In genomic region chr3:153085096-153085788, GRCm38 (mm10) we compare ENCODE assay signal across 9 mouse cellular contexts.
A peak's percentile ranks its signal among the peaks of the same experiment; 100 is the strongest.
DNase-seq lines count a peak whose midpoint lies in the region; ATAC-seq and TF ChIP-seq lines count a peak whose summit lies in the region.
"Had no signal": no experiment of that assay in that cellular context is flagged by ENCODE, and none has a peak within 500 bp of the region (broad histone marks: within the 10 kb centered on the region; RNA-seq: fewer than 3 reads in every experiment).

No protein-coding gene starts in this region.

- ATAC-seq in embryonic facial prominence, embryonic 11.5 days (replicated peaks; ENCODE audit: insufficient number of reproducible peaks, low FRiP score, low TSS enrichment, low read depth): peak; percentile 58; the same call in 1 of the 2 replicates
- ATAC-seq in megakaryocyte-erythroid progenitor cell, adult 5-6 weeks (replicated peaks; ENCODE audit: low FRiP score, low TSS enrichment, poor library complexity, severe bottlenecking): no peak

- H3K27ac ChIP-seq in embryonic facial prominence, embryonic 11.5 days (replicated peaks; ENCODE audit: low read depth, low read length): peak overlapping the region; percentile 43; the same call in 1 of the 2 replicates

- no peak for TF ChIP-seq CTCF in E14TG2a.4 (conservative IDR thresholded peaks at IDR 0.05; ENCODE audit: low read length)

- no peaks in the 10 kb centered on the region for H3K36me3 ChIP-seq in E14TG2a.4 (ENCODE audit: insufficient read depth, low read length)
- H3K36me3 ChIP-seq in embryonic facial prominence, embryonic 11.5 days (replicated peaks; ENCODE audit: control insufficient read depth, insufficient read depth, low read depth, low read length): no peaks in the 10 kb centered on the region

- H3K9ac ChIP-seq in embryonic facial prominence, embryonic 11.5 days (replicated peaks; ENCODE audit: low read length): no peak overlapping the region

- 0 out of 2 replicates have a peak overlapping the region, but pooled peaks have one; percentile 26 for H3K4me3 ChIP-seq in E14TG2a.4 (replicated peaks; ENCODE audit: low read length)
- no peak overlapping the region for H3K4me3 ChIP-seq in embryonic facial prominence, embryonic 11.5 days (ENCODE audit: low read depth, low read length)
- H3K4me3 ChIP-seq: megakaryocyte, embryonic 14.5 days had no signal

- H3K9me3 ChIP-seq in E14TG2a.4 (ENCODE audit: low read length): no peaks in the 10 kb centered on the region
- H3K9me3 ChIP-seq in embryonic facial prominence, embryonic 11.5 days (replicated peaks; ENCODE audit: control insufficient read depth, low read length): no peaks in the 10 kb centered on the region
- H3K9me3 ChIP-seq: megakaryocyte, embryonic 14.5 days had no signal

- WGBS in embryonic facial prominence, embryonic 11.5 days: 36% methylated on average over 17 of the region's 17 CpGs

- intact Hi-C loops in heart, postnatal 10 days (cut with DNase I): no loop called here

- H3K4me2 ChIP-seq in embryonic facial prominence, embryonic 11.5 days (ENCODE audit: low read depth, low read length): 0 out of 2 replicates have a peak overlapping the region, but pooled peaks have one; percentile 11

- peaks cover 10% of the 10 kb centered on the region for H3K27me3 ChIP-seq in E14TG2a.4 (ENCODE audit: insufficient read depth, low read length)
- H3K27me3 ChIP-seq in embryonic facial prominence, embryonic 11.5 days (ENCODE audit: control insufficient read depth, insufficient read depth, low read length): no peaks in the 10 kb centered on the region
- H3K27me3 ChIP-seq: megakaryocyte, embryonic 14.5 days had no signal

- peaks cover 20% of the 10 kb centered on the region for H3K4me1 ChIP-seq in E14TG2a.4 (replicated peaks; ENCODE audit: low read depth, low read length)
- H3K4me1 ChIP-seq in embryonic facial prominence, embryonic 11.5 days (ENCODE audit: control insufficient read depth, insufficient read depth, low read length): peaks cover 4% of the 10 kb centered on the region
- H3K4me1 ChIP-seq: megakaryocyte, embryonic 14.5 days had no signal

- DNase-seq in WW6 (ENCODE audit: low read depth, low spot score): peak; percentile 1
- DNase-seq in embryonic facial prominence, embryonic 11.5 days (ENCODE audit: low spot score): peak; percentile 57
- DNase-seq in heart, postnatal 10 days: peak; percentile 23 to 47
- DNase-seq in kidney, postnatal 36 days: peak; percentile 44 to 75
- peak; percentile 61 to 62 for DNase-seq in lung, postnatal 4 days
- peak; percentile 65 for DNase-seq in right cerebral cortex, postnatal 4 days

Comparison
In these comparisons a context has a peak if more than half of its experiments do, and no peak if none do; other contexts are left out.
1. DNase-seq: peak in every context shown above with its lines; median percentile 65 in right cerebral cortex, postnatal 4 days; 62 in lung, postnatal 4 days; 60 in kidney, postnatal 36 days; 57 in embryonic facial prominence, embryonic 11.5 days; 35 in heart, postnatal 10 days; 1 in WW6.